Mouse (Mus musculus) heart, postnatal 0 days (tissue): ENCODE measurements around the gene Pip4k2a.

ENCODE experiments used
- CTCF ChIP-seq: IDR thresholded peaks from 2 replicates; pipeline ENCODE4 v1.5.1; 2016; ENCODE audit warnings: antibody characterized with exemption, control low read depth, low read depth
- EP300 ChIP-seq: IDR thresholded peaks from 2 replicates; pipeline ENCODE4 v1.6.1; 2016; ENCODE audit warnings: antibody characterized with exemption, low read depth

DNA sequence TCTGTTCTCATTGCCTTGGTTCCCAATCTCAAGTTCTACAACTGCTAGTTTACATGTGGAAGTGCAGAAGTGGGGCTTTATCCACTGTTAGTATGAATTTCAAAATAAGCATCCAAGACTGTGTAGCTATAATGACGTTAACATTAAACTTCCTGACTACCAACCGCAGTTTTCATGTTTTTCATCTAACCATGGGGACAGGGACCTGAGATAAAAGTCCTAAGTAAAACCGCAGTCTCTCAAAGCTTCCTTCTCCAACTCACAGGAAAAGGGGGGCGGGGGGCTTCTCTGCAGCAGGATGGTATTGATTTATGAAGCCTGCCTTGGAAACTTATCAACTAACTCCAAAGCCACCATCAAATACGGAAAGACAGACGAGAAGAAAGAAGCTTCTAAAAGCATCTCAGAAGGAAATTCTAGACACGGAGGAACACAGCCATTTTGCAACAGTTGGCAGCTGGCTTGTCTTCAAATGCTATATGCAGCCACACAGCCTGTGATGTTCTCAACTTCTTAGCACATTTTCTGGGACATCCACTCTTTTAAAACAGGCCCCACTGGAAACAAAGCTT is 45.7 kb downstream of the Pip4k2a start:
- TF ChIP-seq EP300 (no peak), CTCF (no peak)
